Mouse (Mus musculus): ENCODE measurements at regions not wholly inside any gene's neighbourhood (a gene's known extent, or its start where the extent isn't known, plus 50 kb on each side); places are given as distances from the start of the nearest gene placed in this dataset.
A peak's percentile ranks its signal among the peaks of the same experiment; 100 is the strongest.

DNA sequence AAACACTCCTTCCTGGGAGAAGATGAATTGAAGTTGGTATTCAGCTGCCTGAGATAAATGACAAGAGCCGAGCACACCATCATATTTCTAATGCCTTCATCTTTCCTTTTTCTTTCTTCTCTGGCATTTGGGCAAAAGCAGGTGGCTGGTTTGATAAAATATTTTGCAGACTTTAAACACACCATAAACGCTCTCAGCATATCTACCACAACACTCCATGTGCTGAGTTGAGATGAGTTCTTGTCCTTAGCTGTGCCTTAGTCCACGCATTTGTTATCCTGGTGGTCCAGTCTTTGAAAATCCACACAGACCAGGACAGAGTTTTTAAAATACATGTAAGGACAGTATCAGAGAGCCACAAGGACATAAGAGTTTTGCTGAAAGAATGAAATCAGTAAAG, 74.3 kb upstream of the Immp2l start:
- H3K4me3 ChIP-seq (replicated peaks in 1 of 3; ENCODE audit: low read depth in 2 of 3, low read length in 2 of 3, poor library complexity in 1 of 3), result no peak overlapping the region
- no peaks in the 10 kb centered on the region for H3K36me3 ChIP-seq (replicated peaks in 1 of 2; ENCODE audit: control insufficient read depth in 1 of 2, insufficient read depth in 1 of 2, low read length in 1 of 2)
- H3K79me2 ChIP-seq (replicated peaks; ENCODE audit: control insufficient read depth, extremely low read depth, insufficient read depth, poor library complexity, severe bottlenecking), result no peaks in the 10 kb centered on the region
- H3K4me2 ChIP-seq (ENCODE audit: insufficient read depth, low read depth, poor library complexity, severe bottlenecking), result no peak overlapping the region
- H3K9me3 ChIP-seq (replicated peaks; ENCODE audit: low read length), result peaks cover 2% of the 10 kb centered on the region
- dilution Hi-C loops (cut with MboI; ENCODE audit: extremely low pct_ligation_motif_present, extremely low pct_unique_long_range_greater_than_20kb, low sequenced_read_pairs), result no loop called here
- H3K9ac ChIP-seq (ENCODE audit: insufficient read depth, low read depth), result no peak overlapping the region
- no peaks in the 10 kb centered on the region for H3K27me3 ChIP-seq (replicated peaks)
- in situ Hi-C loops (cut with MboI; ENCODE audit: low pct_ligation_motif_present, low pct_unique_long_range_greater_than_20kb, low sequenced_read_pairs), result no loop called here
- no peak for DNase-seq (ENCODE audit: extremely low read depth)
- H3K4me1 ChIP-seq (ENCODE audit: control insufficient read depth in 1 of 2, insufficient read depth in 2 of 2), result peaks cover 0 to 12% of the 10 kb centered on the region in 2 experiments; a peak in 1 of 4 replicates
- TF ChIP-seq ZMIZ1 (IDR thresholded peaks at IDR 0.05; ENCODE audit: low read depth, low read length), result no peak
- no peak for TF ChIP-seq IRF4 (IDR thresholded peaks at IDR 0.05; ENCODE audit: low read depth, low read length)
- TF ChIP-seq RCOR1 (conservative IDR thresholded peaks at IDR 0.05; ENCODE audit: low read depth, low read length), result no peak
- TF ChIP-seq ZC3H11A (IDR thresholded peaks at IDR 0.05; ENCODE audit: low read depth, low read length), result no peak
- no peak for TF ChIP-seq MAZ (IDR thresholded peaks at IDR 0.05; ENCODE audit: low read depth, low read length)
- no peak for TF ChIP-seq ETS1 (conservative IDR thresholded peaks at IDR 0.05; ENCODE audit: low read depth, low read length)
- no peak for TF ChIP-seq PAX5 (IDR thresholded peaks at IDR 0.05; ENCODE audit: low read length)
- TF ChIP-seq E2F4 (IDR thresholded peaks at IDR 0.05; ENCODE audit: insufficient replicate concordance, low read depth, low read length), result no peak
- no peak overlapping the region for H3K27ac ChIP-seq (ENCODE audit: insufficient read depth, low read depth)

GRCm38 (mm10) chr12:40958536-40958935, 65.4 kb upstream of the Immp2l start:
- in situ Hi-C loops (cut with MboI; ENCODE audit: low pct_ligation_motif_present, low pct_unique_long_range_greater_than_20kb, low sequenced_read_pairs), result no loop called here
- Histone ChIP-seq H3K27me3 (replicated peaks) (no peaks in the 10 kb centered on the region), H3K27ac (ENCODE audit: insufficient read depth, low read depth) (no peak overlapping the region), H3K9ac (ENCODE audit: insufficient read depth, low read depth) (no peak overlapping the region), H3K4me2 (ENCODE audit: insufficient read depth, low read depth, poor library complexity, severe bottlenecking) (no peak overlapping the region), H3K4me3 (replicated peaks in 1 of 3; ENCODE audit: low read depth in 2 of 3, low read length in 2 of 3, poor library complexity in 1 of 3) (no peak overlapping the region), H3K9me3 (replicated peaks; ENCODE audit: low read length) (peaks cover 2% of the 10 kb centered on the region), H3K4me1 (ENCODE audit: control insufficient read depth in 1 of 2, insufficient read depth in 2 of 2) (peaks cover 0 to 6% of the 10 kb centered on the region in 2 experiments; a peak in 2 of 4 replicates), H3K79me2 (replicated peaks; ENCODE audit: control insufficient read depth, extremely low read depth, insufficient read depth, poor library complexity, severe bottlenecking) (no peaks in the 10 kb centered on the region), H3K36me3 (replicated peaks in 1 of 2; ENCODE audit: control insufficient read depth in 1 of 2, insufficient read depth in 1 of 2, low read length in 1 of 2) (no peaks in the 10 kb centered on the region)
- TF ChIP-seq JUN (IDR thresholded peaks at IDR 0.05; ENCODE audit: insufficient read depth, low read depth, low read length), result peak; percentile 65
- 0 out of 2 replicates have a peak, but pooled peaks have one; percentile 22 for TF ChIP-seq EP300 (IDR thresholded peaks at IDR 0.05; ENCODE audit: low read length)
- peak; percentile 28; the same call in 1 of the 2 replicates for TF ChIP-seq BHLHE40 (IDR thresholded peaks at IDR 0.05; ENCODE audit: low read depth, low read length)
- no peak for TF ChIP-seq USF2 (conservative IDR thresholded peaks at IDR 0.05; ENCODE audit: low read depth, low read length)
- no peak for TF ChIP-seq RAD21 (IDR thresholded peaks at IDR 0.05; ENCODE audit: low read depth, low read length)
- peak; percentile 48 for TF ChIP-seq ETS1 (conservative IDR thresholded peaks at IDR 0.05; ENCODE audit: low read depth, low read length)
- peak; percentile 94 for TF ChIP-seq MEF2A (IDR thresholded peaks at IDR 0.05; ENCODE audit: borderline replicate concordance, low read depth, low read length)
- DNase-seq (ENCODE audit: extremely low read depth), result peak; percentile 13
- dilution Hi-C loops (cut with MboI; ENCODE audit: extremely low pct_ligation_motif_present, extremely low pct_unique_long_range_greater_than_20kb, low sequenced_read_pairs), result no loop called here
